Mouse (Mus musculus) G1E (cell line): ENCODE data around the gene Dnah2. TPM values are rescaled to one million over a fixed set of nuclear protein-coding genes. Genes with fewer than 3 reads are reported as not detected.

Source experiments
- ATAC-seq: 2 replicates; pipeline ENCODE4 v1.8.0; 2016; ENCODE audit warnings: mild to moderate bottlenecking; ENCODE audit not compliant: insufficient number of reproducible peaks, poor library complexity, low FRiP score, severe bottlenecking; ENCODE audit errors: extremely low read depth
- DNase-seq: peaks from one replicate; pipeline ENCODE4 v3.0.0; 2012; ENCODE audit warnings: low spot score
- H3K27me3 ChIP-seq: 2 replicates; pipeline ENCODE4 v1.6.1; 2012; ENCODE audit warnings: mild to moderate bottlenecking, low read length, inconsistent platforms; ENCODE audit not compliant: insufficient read depth
- H3K36me3 ChIP-seq: replicated peaks from 2 replicates; pipeline ENCODE3; 2012; ENCODE audit warnings: mild to moderate bottlenecking, inconsistent platforms
- H3K4me1 ChIP-seq: 2 replicates; pipeline ENCODE4 v1.6.1; 2012; ENCODE audit warnings: low read depth, low read length, inconsistent platforms, mixed read lengths; ENCODE audit not compliant: insufficient read depth
- H3K4me3 ChIP-seq: 2 replicates; pipeline ENCODE4 v1.5.1; 2012; ENCODE audit warnings: low read depth, mild to moderate bottlenecking, inconsistent platforms, low read length, moderate library complexity, mixed read lengths
- H3K9me3 ChIP-seq: replicated peaks from 2 replicates; pipeline ENCODE4 v1.6.1; 2012; ENCODE audit warnings: inconsistent platforms
- CTCF ChIP-seq: IDR thresholded peaks from 2 replicates; pipeline ENCODE4 v1.5.1; 2012; ENCODE audit warnings: low read depth, low read length, inconsistent platforms, mixed read lengths
- GATA1 ChIP-seq: IDR thresholded peaks from 2 replicates; pipeline ENCODE4 v1.6.1; 2012; ENCODE audit warnings: borderline replicate concordance, low read length, inconsistent platforms, mixed read lengths
- GATA2 ChIP-seq: IDR thresholded peaks from 2 replicates; pipeline ENCODE4 v1.6.1; 2012; ENCODE audit warnings: low read depth, low read length, inconsistent platforms, borderline replicate concordance
- POLR2AphosphoS5 ChIP-seq: IDR thresholded peaks from 2 replicates; pipeline ENCODE4 v1.6.1; 2012; ENCODE audit warnings: low read depth, low read length, inconsistent platforms; ENCODE audit not compliant: insufficient replicate concordance
- TAL1 ChIP-seq: conservative IDR thresholded peaks from 2 replicates; pipeline ENCODE4 v1.6.1; 2012; ENCODE audit warnings: low read depth, low read length, inconsistent platforms, mixed read lengths
- polyA plus RNA-seq: library from polyadenylated mRNA; stranded (reverse); fragments of >175 nt; gene quantifications from 2 replicates; pipeline ENCODE4 v1.2.3, GENCODE M21; 2012
- total RNA-seq, 2 experiments: library from RNA; stranded (forward) in 1 of 2; stranded (reverse) in 1 of 2; fragments of 200-1000 nt in 1 of 2; fragments of >200 nt in 1 of 2; fragmentation: Nextera tagmentation in 1 of 2; gene quantifications; 2 replicates each; pipeline ENCODE4 v1.2.3; 2014 to 2017

The Dnah2 gene
- total and polyA plus RNA-seq, 3 experiments: 0.13 to 2.6 (median 1.1) TPM

DNA sequence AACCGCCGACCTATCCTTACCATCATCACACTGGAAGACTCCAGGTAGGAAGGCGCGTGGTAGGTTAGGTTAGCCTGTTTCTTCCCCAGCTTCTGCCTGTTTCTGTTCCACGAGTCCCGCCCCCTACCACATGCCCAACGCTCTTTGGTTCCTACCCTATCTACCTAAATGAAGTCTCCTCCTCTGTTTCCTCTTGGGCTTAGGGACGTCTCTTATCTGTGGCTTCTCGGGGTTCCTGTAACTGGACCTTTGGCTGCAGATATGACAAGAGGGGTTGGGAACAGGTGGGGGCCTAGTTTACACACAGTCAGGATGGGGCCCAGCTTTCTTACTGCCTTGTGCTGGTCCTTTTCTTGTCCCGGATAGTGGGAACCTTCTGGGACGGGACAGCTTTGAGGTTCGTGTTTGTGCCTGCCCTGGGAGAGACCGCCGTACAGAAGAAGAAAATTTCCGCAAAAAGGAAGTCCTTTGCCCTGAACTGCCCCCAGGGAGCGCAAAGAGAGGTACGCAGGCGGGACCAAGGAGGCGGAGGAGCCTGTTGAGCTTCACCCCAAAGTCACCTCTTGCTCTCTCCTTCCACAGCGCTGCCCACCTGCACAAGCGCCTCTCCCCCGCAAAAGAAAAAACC lies 40.4 kb upstream of the Dnah2 start:
- DNase-seq (peak; percentile 58), ATAC-seq (no peak)
- Histone ChIP-seq H3K9me3 (no peaks in the 10 kb centered on the region), H3K36me3 (peaks cover 85% of the 10 kb centered on the region), H3K4me1 (peaks cover 87% of the 10 kb centered on the region), H3K27me3 (no peaks in the 10 kb centered on the region), H3K4me3 (peak overlapping the region; percentile 24; the same call in 1 of the 2 replicates)
- no peak for TF ChIP-seq CTCF
- no peak for TF ChIP-seq POLR2AphosphoS5
- TF ChIP-seq GATA1: no peak
- no peak for TF ChIP-seq GATA2
- no peak for TF ChIP-seq TAL1

DNA sequence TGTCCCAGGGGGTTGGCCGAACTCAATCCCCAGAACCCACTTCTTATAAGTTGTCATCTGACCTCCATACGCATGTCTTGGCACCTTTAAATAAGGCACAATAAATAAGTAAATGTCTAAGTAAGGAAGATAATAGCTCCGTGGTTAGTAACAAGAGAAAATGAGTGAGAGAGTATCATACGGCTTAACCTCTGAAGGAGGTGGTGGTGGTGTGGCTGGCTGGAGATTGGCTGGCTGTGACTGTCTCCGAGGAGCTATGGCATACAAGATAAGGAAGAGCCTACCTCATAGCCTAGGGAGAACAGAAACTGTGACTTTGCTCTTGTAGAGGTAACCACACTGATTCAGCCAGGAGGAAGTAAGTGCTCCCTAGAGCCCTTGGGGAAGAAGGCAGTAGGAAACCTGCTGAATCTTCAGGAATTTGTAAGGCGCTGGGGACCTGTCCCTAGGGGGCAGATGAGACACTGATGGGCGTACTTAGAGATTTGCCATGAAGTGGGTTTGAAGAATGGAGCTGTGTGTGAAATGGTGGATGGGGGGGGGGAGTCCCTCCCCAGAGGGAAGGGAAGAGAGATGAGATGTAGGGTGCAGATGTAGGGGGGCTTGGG lies 36.9 kb upstream of the Dnah2 start:
- DNase-seq (peak; percentile 93), ATAC-seq (peak; percentile 79)
- TF ChIP-seq GATA2 (no peak), GATA1 (no peak), TAL1 (peak; percentile 78), CTCF (no peak), POLR2AphosphoS5 (no peak)
- Histone ChIP-seq H3K27me3 (no peaks in the 10 kb centered on the region), H3K4me1 (peaks cover 86% of the 10 kb centered on the region), H3K4me3 (peak overlapping the region; percentile 44; the same call in 1 of the 2 replicates), H3K9me3 (no peaks in the 10 kb centered on the region), H3K36me3 (peaks cover 79% of the 10 kb centered on the region)

DNA sequence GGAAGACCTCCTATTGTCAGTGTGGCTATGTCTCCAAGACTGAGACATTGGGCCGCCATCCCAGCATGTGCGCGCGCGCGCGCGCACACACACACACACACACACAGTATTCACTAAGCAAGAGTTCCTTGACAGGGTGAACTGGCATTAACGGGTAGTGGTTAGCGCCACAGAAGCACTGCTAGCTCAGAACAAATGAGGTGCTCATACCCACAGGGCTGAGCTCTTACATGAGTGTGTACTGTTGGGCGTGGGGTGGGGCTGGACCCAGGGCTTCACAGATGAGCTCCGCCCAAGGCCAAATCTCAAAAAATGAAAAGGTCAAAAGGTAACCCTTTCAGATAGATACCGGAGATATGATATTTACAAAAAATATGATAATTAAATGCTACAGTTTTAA lies 36.0 kb upstream of the Dnah2 start:
- no peak for DNase-seq
- Histone ChIP-seq H3K27me3 (no peaks in the 10 kb centered on the region), H3K36me3 (peaks cover 70% of the 10 kb centered on the region), H3K4me1 (peaks cover 78% of the 10 kb centered on the region), H3K9me3 (no peaks in the 10 kb centered on the region), H3K4me3 (peak overlapping the region; percentile 62; the same call in 1 of the 2 replicates)
- ATAC-seq: no peak
- TF ChIP-seq CTCF (no peak), GATA2 (no peak), POLR2AphosphoS5 (no peak), GATA1 (no peak), TAL1 (no peak)

DNA sequence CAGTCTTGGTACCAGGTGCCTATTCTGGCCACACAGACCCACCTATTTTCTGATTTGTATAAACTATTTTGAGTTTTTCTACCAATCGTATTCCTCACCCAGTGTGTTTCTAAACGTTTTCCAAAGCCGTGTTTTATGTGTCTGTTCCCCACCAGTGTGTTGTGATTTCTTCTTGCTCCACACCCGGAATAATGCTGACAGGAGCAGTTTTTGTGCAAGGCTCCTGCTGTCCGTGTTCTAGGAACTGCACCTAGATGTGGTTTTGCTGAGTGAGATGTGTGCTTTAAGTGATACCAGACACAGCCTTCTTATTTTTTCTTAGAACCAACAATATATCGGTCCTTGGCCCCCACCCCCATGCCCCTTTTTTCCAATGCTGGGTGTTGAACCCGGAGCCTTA lies 35.1 kb upstream of the Dnah2 start:
- no peak for ATAC-seq
- Histone ChIP-seq H3K27me3 (no peaks in the 10 kb centered on the region), H3K36me3 (peaks cover 61% of the 10 kb centered on the region), H3K9me3 (no peaks in the 10 kb centered on the region), H3K4me1 (peaks cover 74% of the 10 kb centered on the region), H3K4me3 (peak overlapping the region; percentile 62; the same call in 1 of the 2 replicates)
- TF ChIP-seq CTCF (no peak), GATA1 (no peak), TAL1 (no peak), GATA2 (no peak), POLR2AphosphoS5 (no peak)
- no peak for DNase-seq

DNA sequence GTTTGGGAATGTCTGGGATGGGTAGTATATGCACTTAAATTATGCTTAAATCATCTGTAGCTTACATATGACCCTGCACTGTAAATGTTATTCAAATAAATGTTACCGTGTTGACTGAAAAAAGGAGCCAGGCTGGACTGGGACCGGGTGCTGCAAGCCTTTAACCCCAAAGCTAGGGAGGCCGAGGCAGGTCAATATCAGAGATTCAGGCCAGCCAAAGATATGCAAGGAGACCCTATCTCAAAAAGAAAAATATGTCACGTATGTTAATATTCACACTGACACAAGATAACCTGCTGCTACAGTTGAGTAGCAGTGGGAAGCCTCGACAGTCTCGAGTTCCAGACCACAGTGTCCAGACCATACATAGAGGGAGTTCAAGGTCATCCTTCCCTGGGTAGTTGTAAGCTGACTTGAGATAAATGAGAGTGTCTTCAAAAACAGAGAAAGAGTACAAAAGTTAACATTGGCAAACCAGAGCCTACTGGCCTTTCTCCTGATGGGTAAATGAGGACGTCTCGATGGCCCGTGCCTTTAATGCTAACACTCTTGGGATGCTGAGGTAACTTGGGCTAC lies 33.4 kb upstream of the Dnah2 start:
- no peak for TF ChIP-seq POLR2AphosphoS5
- no peak for TF ChIP-seq GATA1
- no peak for TF ChIP-seq CTCF
- no peak for TF ChIP-seq TAL1
- TF ChIP-seq GATA2: no peak
- Histone ChIP-seq H3K4me1 (peaks cover 72% of the 10 kb centered on the region), H3K27me3 (no peaks in the 10 kb centered on the region), H3K36me3 (peaks cover 52% of the 10 kb centered on the region), H3K4me3 (peak overlapping the region; percentile 84), H3K9me3 (no peaks in the 10 kb centered on the region)
- ATAC-seq (no peak), DNase-seq (no peak)

DNA sequence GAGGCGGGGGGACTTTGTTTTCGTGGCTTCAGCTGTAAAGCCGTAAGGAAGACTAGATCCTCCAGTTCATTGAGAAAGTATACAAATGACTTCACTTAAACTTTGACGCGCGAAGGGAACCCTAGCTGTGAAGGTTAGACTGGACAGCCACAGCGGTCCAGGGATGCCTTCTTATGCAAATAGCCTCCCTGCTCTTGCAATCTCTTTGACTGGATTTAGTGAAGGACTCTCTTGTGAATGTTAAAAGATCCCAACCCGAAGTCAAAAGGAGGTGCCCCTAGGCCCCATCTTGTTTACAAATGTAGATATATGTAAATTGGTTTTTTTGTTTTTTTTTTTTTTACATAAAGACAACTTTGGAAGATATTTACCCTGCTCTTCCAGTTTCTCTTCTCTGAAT lies 32.9 kb upstream of the Dnah2 start:
- peaks cover 52% of the 10 kb centered on the region for H3K36me3 ChIP-seq
- DNase-seq (no peak), ATAC-seq (no peak)
- H3K9me3 ChIP-seq: no peaks in the 10 kb centered on the region
- H3K4me1 ChIP-seq: peaks cover 72% of the 10 kb centered on the region
- no peaks in the 10 kb centered on the region for H3K27me3 ChIP-seq
- peak overlapping the region; percentile 84 for H3K4me3 ChIP-seq
- TF ChIP-seq POLR2AphosphoS5 (no peak), GATA1 (no peak)
